Mouse (Mus musculus): ENCODE data around the gene Eif3a.

Eif3a gene

GRCm38 (mm10) chr19:60790551-60791161, at the start of gene Eif3a:
Gene Eif3a (minus strand): TSS chr19:60790658.
- peak; percentile 95 for DNase-seq (ENCODE audit: low spot score)

GRCm38 (mm10) chr19:60837747-60838146, 47.3 kb upstream of the Eif3a start:
- peak; percentile 84 for DNase-seq (ENCODE audit: low spot score)

- DNase-seq (ENCODE audit: low spot score): no peak
Measured at GRCm38 (mm10) chr19:60818677-60819076, 28.2 kb upstream of the Eif3a start.

- no peak for DNase-seq (ENCODE audit: low spot score)
Measured at GRCm38 (mm10) chr19:60813133-60813532, 22.7 kb upstream of the Eif3a start.

- DNase-seq (ENCODE audit: low spot score): peak; percentile 33
Measured at GRCm38 (mm10) chr19:60812036-60812389, 21.6 kb upstream of the Eif3a start.

- peak; percentile 95 for DNase-seq (ENCODE audit: low spot score)
Measured at GRCm38 (mm10) chr19:60811098-60812035, 20.9 kb upstream of the Eif3a start, which contains the start of gene Fam45a. Gene Fam45a (plus strand): TSS chr19:60811585.

- DNase-seq (ENCODE audit: low spot score): no peak
Measured at GRCm38 (mm10) chr19:60809927-60810326, 19.5 kb upstream of the Eif3a start.

- no peak for DNase-seq (ENCODE audit: low spot score)
Measured at GRCm38 (mm10) chr19:60804903-60805302, 14.4 kb upstream of the Eif3a start.

GRCm38 (mm10) chr19:60799867-60800569, 9.6 kb upstream of the Eif3a start:
- DNase-seq (ENCODE audit: low spot score): no peak

- no peak for DNase-seq (ENCODE audit: low spot score)
Measured at GRCm38 (mm10) chr19:60797415-60797814, 7.0 kb upstream of the Eif3a start.

- DNase-seq (ENCODE audit: low spot score): no peak
Measured at GRCm38 (mm10) chr19:60795244-60795643, 4.8 kb upstream of the Eif3a start.

GRCm38 (mm10) chr19:60793170-60793707, 2.8 kb upstream of the Eif3a start:
- DNase-seq (ENCODE audit: low spot score): no peak

- no peak for DNase-seq (ENCODE audit: low spot score)
Measured at GRCm38 (mm10) chr19:60791164-60791563, 706 bp upstream of the Eif3a start.

- peak; percentile 69 for DNase-seq (ENCODE audit: low spot score)
Measured at GRCm38 (mm10) chr19:60789919-60790506, 445 bp downstream of the Eif3a start.

GRCm38 (mm10) chr19:60789452-60789851, 1.0 kb downstream of the Eif3a start:
- DNase-seq (ENCODE audit: low spot score): peak; percentile 19

GRCm38 (mm10) chr19:60788214-60788960, 2.1 kb downstream of the Eif3a start:
- no peak for DNase-seq (ENCODE audit: low spot score)

GRCm38 (mm10) chr19:60787465-60788150, 2.9 kb downstream of the Eif3a start:
- DNase-seq (ENCODE audit: low spot score): no peak

GRCm38 (mm10) chr19:60784712-60785111, 5.7 kb downstream of the Eif3a start:
- no peak for DNase-seq (ENCODE audit: low spot score)

GRCm38 (mm10) chr19:60782034-60782433, 8.4 kb downstream of the Eif3a start:
- DNase-seq (ENCODE audit: low spot score): no peak

GRCm38 (mm10) chr19:60773366-60773765, 17.1 kb downstream of the Eif3a start:
- no peak for DNase-seq (ENCODE audit: low spot score)
